28 mouse cellular contexts compared by ENCODE assay signal in the genomic region with DNA sequence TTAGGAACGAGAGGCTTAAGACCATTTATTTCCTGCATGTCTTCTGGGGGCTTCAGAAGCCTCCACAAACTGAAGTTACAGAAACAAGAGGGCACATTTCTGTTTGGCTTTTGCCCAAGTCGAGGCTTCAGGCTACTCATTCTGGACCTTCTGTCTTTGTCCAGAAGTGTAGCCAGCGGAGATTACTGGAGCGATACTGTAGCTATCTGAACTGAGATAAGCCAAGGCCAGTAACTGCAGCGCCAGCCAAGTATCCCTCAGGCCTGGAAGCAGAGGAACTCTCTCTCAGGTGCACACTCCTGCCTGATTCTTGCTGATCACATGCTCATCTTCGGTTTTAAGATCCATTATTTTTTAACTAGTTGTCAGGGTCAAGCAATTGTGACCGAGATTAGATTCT. TPM values are rescaled to one million over a fixed set of nuclear protein-coding genes. Genes with fewer than 3 reads are reported as not detected.
DNase-seq lines count a peak whose midpoint lies in the region; ATAC-seq and TF ChIP-seq lines count a peak whose summit lies in the region.
"Had no signal": no experiment of that assay in that cellular context is flagged by ENCODE, and none has a peak within 500 bp of the region (broad histone marks: within the 10 kb centered on the region; RNA-seq: fewer than 3 reads in every experiment).

No protein-coding gene starts in this region.

- no peak overlapping the region for H3K4me2 ChIP-seq in midbrain, embryonic 11.5 days
- no peak overlapping the region for H3K4me2 ChIP-seq in midbrain, embryonic 16.5 days (ENCODE audit: low read length)
- peak overlapping the region; percentile 29 for H3K4me2 ChIP-seq in intestine, embryonic 15.5 days (replicated peaks)
- no peak overlapping the region for H3K4me2 ChIP-seq in hindbrain, embryonic 16.5 days (ENCODE audit: low read length)
- H3K4me2 ChIP-seq: embryonic facial prominence, embryonic 12.5 days; heart, embryonic 12.5 days; limb, embryonic 13.5 days; midbrain, embryonic 15.5 days had no signal

- H3K4me1 ChIP-seq in midbrain, embryonic 11.5 days (ENCODE audit: control insufficient read depth, insufficient read depth, low read length) = peaks cover 17% of the 10 kb centered on the region
- peaks cover 11% of the 10 kb centered on the region for H3K4me1 ChIP-seq in midbrain, embryonic 16.5 days (ENCODE audit: control insufficient read depth, insufficient read depth, low read length)
- H3K4me1 ChIP-seq in intestine, embryonic 15.5 days (replicated peaks) = no peaks in the 10 kb centered on the region
- H3K4me1 ChIP-seq in small intestine, adult 2 months (ENCODE audit: control insufficient read depth, insufficient read depth, insufficient read length, low read length) = peaks cover 2% of the 10 kb centered on the region; the same call in 1 of the 2 replicates
- peaks cover 17% of the 10 kb centered on the region for H3K4me1 ChIP-seq in hindbrain, embryonic 16.5 days (ENCODE audit: control insufficient read depth, insufficient read depth, low read depth, low read length)

- ATAC-seq in midbrain, embryonic 11.5 days (ENCODE audit: low FRiP score) = no peak
- no peak for ATAC-seq in midbrain, embryonic 16.5 days
- no peak for ATAC-seq in intestine, embryonic 15.5 days
- ATAC-seq in hindbrain, embryonic 16.5 days = no peak
- ATAC-seq: forebrain, embryonic 14.5 days; midbrain, embryonic 15.5 days had no signal

- H3K36me3 ChIP-seq in midbrain, embryonic 11.5 days (ENCODE audit: control insufficient read depth, insufficient read depth, low read length) = no peaks in the 10 kb centered on the region
- no peaks in the 10 kb centered on the region for H3K36me3 ChIP-seq in midbrain, embryonic 16.5 days (ENCODE audit: control insufficient read depth, insufficient read depth, low read length)
- H3K36me3 ChIP-seq in intestine, embryonic 15.5 days = no peaks in the 10 kb centered on the region
- no peaks in the 10 kb centered on the region for H3K36me3 ChIP-seq in small intestine, adult 2 months (ENCODE audit: control insufficient read depth, insufficient read depth, low read length)
- no peaks in the 10 kb centered on the region for H3K36me3 ChIP-seq in hindbrain, embryonic 16.5 days (ENCODE audit: control insufficient read depth, insufficient read depth, low read length)
- H3K36me3 ChIP-seq: embryonic facial prominence, embryonic 12.5 days; heart, embryonic 12.5 days; limb, embryonic 13.5 days; midbrain, embryonic 15.5 days had no signal

- no peak overlapping the region for H3K27ac ChIP-seq in midbrain, embryonic 11.5 days (ENCODE audit: low read depth, low read length)
- no peak overlapping the region for H3K27ac ChIP-seq in midbrain, embryonic 16.5 days (ENCODE audit: low read length)
- H3K27ac ChIP-seq in intestine, embryonic 15.5 days = no peak overlapping the region
- H3K27ac ChIP-seq in small intestine, adult 2 months (ENCODE audit: insufficient read depth, low read depth, low read length) = peak overlapping the region; percentile 4; the same call in 1 of the 2 replicates
- H3K27ac ChIP-seq in hindbrain, embryonic 16.5 days (ENCODE audit: low read depth, low read length) = no peak overlapping the region
- H3K27ac ChIP-seq: embryonic facial prominence, embryonic 12.5 days; heart, adult 2 months; hindbrain, embryonic 14.5 days; layer of hippocampus, adult 2 months; left cerebral cortex, adult 2 months; limb, embryonic 13.5 days; midbrain, embryonic 15.5 days; stomach, postnatal 0 days had no signal

- no peak overlapping the region for H3K9ac ChIP-seq in midbrain, embryonic 11.5 days (ENCODE audit: low read length)
- no peak overlapping the region for H3K9ac ChIP-seq in midbrain, embryonic 16.5 days (ENCODE audit: low read depth, low read length)
- H3K9ac ChIP-seq in intestine, embryonic 15.5 days = no peak overlapping the region
- H3K9ac ChIP-seq in hindbrain, embryonic 16.5 days (ENCODE audit: low read depth, low read length) = no peak overlapping the region
- H3K9ac ChIP-seq: embryonic facial prominence, embryonic 12.5 days; heart, embryonic 12.5 days; hindbrain, embryonic 14.5 days; limb, embryonic 13.5 days; midbrain, embryonic 15.5 days had no signal

- no peak for TF ChIP-seq CTCF in small intestine, adult 2 months (IDR thresholded peaks at IDR 0.05; ENCODE audit: extremely low read depth, insufficient read length, insufficient replicate concordance, low read depth, low read length)

- DNase-seq in heart, adult 11 months = peak; percentile 68
- no peak for DNase-seq in heart, adult 18-20 months
- peak; percentile 87 for DNase-seq in midbrain, embryonic 11.5 days (ENCODE audit: low spot score, missing footprints)
- DNase-seq: B cell, adult 2 months; cerebellum, adult 11-12 months; cerebellum, adult 9-11 months; embryo, embryonic 11 days; gastrocnemius, postnatal 25 days; heart, adult 2 months; kidney, adult 11 months; kidney, postnatal 25 days; lung, postnatal 36 days; right cerebral cortex, postnatal 25 days; spleen, adult 18-20 months; thymus, postnatal 4 days had no signal

- H3K4me3 ChIP-seq in midbrain, embryonic 11.5 days (ENCODE audit: low read depth, low read length) = no peak overlapping the region
- H3K4me3 ChIP-seq in midbrain, embryonic 16.5 days (ENCODE audit: low read depth, low read length) = no peak overlapping the region
- no peak overlapping the region for H3K4me3 ChIP-seq in intestine, embryonic 15.5 days (replicated peaks)
- no peak overlapping the region for H3K4me3 ChIP-seq in small intestine, adult 2 months (ENCODE audit: low read depth, low read length)
- H3K4me3 ChIP-seq in hindbrain, embryonic 16.5 days (ENCODE audit: low read length) = no peak overlapping the region
- H3K4me3 ChIP-seq: embryonic facial prominence, embryonic 12.5 days; heart, adult 2 months; heart, embryonic 12.5 days; layer of hippocampus, adult 2 months; left cerebral cortex, adult 2 months; limb, embryonic 13.5 days; midbrain, embryonic 15.5 days had no signal

- TF ChIP-seq POLR2A in small intestine, adult 2 months (IDR thresholded peaks at IDR 0.05; ENCODE audit: low read depth, low read length) = no peak

- no peaks in the 10 kb centered on the region for H3K9me3 ChIP-seq in midbrain, embryonic 11.5 days (ENCODE audit: control insufficient read depth, low read length)
- H3K9me3 ChIP-seq in midbrain, embryonic 16.5 days (replicated peaks; ENCODE audit: control insufficient read depth, low read length, poor library complexity, severe bottlenecking) = no peaks in the 10 kb centered on the region
- H3K9me3 ChIP-seq in intestine, embryonic 15.5 days = no peaks in the 10 kb centered on the region
- no peaks in the 10 kb centered on the region for H3K9me3 ChIP-seq in hindbrain, embryonic 16.5 days (ENCODE audit: control insufficient read depth, low read length)
- H3K9me3 ChIP-seq: embryonic facial prominence, embryonic 12.5 days; heart, embryonic 12.5 days; midbrain, embryonic 15.5 days had no signal

- H3K27me3 ChIP-seq in midbrain, embryonic 11.5 days (ENCODE audit: control insufficient read depth, insufficient read depth, low read length) = peaks cover 42% of the 10 kb centered on the region
- peaks cover 23% of the 10 kb centered on the region for H3K27me3 ChIP-seq in midbrain, embryonic 16.5 days (ENCODE audit: control insufficient read depth, insufficient read depth, low read depth, low read length)
- no peaks in the 10 kb centered on the region for H3K27me3 ChIP-seq in intestine, embryonic 15.5 days (replicated peaks)
- H3K27me3 ChIP-seq in small intestine, adult 2 months (ENCODE audit: control insufficient read depth, insufficient read depth, low read length) = no peaks in the 10 kb centered on the region
- H3K27me3 ChIP-seq in hindbrain, embryonic 16.5 days (replicated peaks; ENCODE audit: control insufficient read depth, insufficient read depth, low read length) = peaks cover 12% of the 10 kb centered on the region

- 41% methylated on average over 7 of the region's 7 CpGs for WGBS in midbrain, embryonic 11.5 days
- WGBS in midbrain, embryonic 16.5 days = 36% methylated on average over 7 of the region's 7 CpGs
- 42% methylated on average over 7 of the region's 7 CpGs for WGBS in intestine, embryonic 15.5 days
- WGBS in small intestine, adult 2 months = 15% methylated on average over 7 of the region's 7 CpGs
- 45% methylated on average over 7 of the region's 7 CpGs for WGBS in hindbrain, embryonic 16.5 days

RNA-seq across cellular contexts. Expression of gene Tifa, which starts 1.6 kb away (rescaled TPM):
- 1 to 10 TPM; 1.9 to 2.9 TPM for total RNA-seq in heart, adult 18-20 months (2021)
- polyA plus RNA-seq in midbrain, embryonic 11.5 days (2014; fragmentation: Nextera tagmentation; extraction: Ambion mirVana) = 3.7 and 4.3 TPM in 2 replicates
- polyA plus RNA-seq in midbrain, embryonic 16.5 days (2015; fragmentation: Nextera tagmentation; extraction: Ambion mirVana) = 3.1 and 3.8 TPM in 2 replicates
- 24.1 and 24.7 TPM in 2 replicates for polyA plus RNA-seq in intestine, embryonic 15.5 days (2015; fragmentation: Nextera tagmentation; extraction: Ambion mirVana)
- 2.0 and 11.3 TPM in 2 replicates for polyA plus RNA-seq in small intestine, adult 2 months (2012; rRNA removed)
- 2.8 and 3.8 TPM in 2 replicates for polyA plus RNA-seq in hindbrain, embryonic 16.5 days (2015; fragmentation: Nextera tagmentation; extraction: Ambion mirVana)

RNA-seq across cellular contexts. Expression of gene Alpk1, which starts 7.7 kb away (rescaled TPM):
- total RNA-seq in heart, adult 18-20 months (2021) = 1 to 10 TPM; 2.1 to 2.8 TPM
- polyA plus RNA-seq in midbrain, embryonic 11.5 days (2014; fragmentation: Nextera tagmentation; extraction: Ambion mirVana) = 0.70 and 0.72 TPM in 2 replicates
- 0.38 and 0.73 TPM in 2 replicates for polyA plus RNA-seq in midbrain, embryonic 16.5 days (2015; fragmentation: Nextera tagmentation; extraction: Ambion mirVana)
- 2.1 and 2.5 TPM in 2 replicates for polyA plus RNA-seq in intestine, embryonic 15.5 days (2015; fragmentation: Nextera tagmentation; extraction: Ambion mirVana)
- polyA plus RNA-seq in small intestine, adult 2 months (2012; rRNA removed) = 0.72 and 1.8 TPM in 2 replicates
- 0.46 and 0.72 TPM in 2 replicates for polyA plus RNA-seq in hindbrain, embryonic 16.5 days (2015; fragmentation: Nextera tagmentation; extraction: Ambion mirVana)

RNA-seq across cellular contexts. Expression of gene Ap1ar, which starts 49.3 kb away (rescaled TPM):
- total RNA-seq in heart, adult 18-20 months (2021) = 10 to 100 TPM; 18.3 to 18.9 TPM
- 70.9 and 73.9 TPM in 2 replicates for polyA plus RNA-seq in midbrain, embryonic 11.5 days (2014; fragmentation: Nextera tagmentation; extraction: Ambion mirVana)
- 90.2 and 92.1 TPM in 2 replicates for polyA plus RNA-seq in midbrain, embryonic 16.5 days (2015; fragmentation: Nextera tagmentation; extraction: Ambion mirVana)
- 97.5 and 105 TPM in 2 replicates for polyA plus RNA-seq in intestine, embryonic 15.5 days (2015; fragmentation: Nextera tagmentation; extraction: Ambion mirVana)
- 14.8 and 38.8 TPM in 2 replicates for polyA plus RNA-seq in small intestine, adult 2 months (2012; rRNA removed)
- 83.0 and 86.3 TPM in 2 replicates for polyA plus RNA-seq in hindbrain, embryonic 16.5 days (2015; fragmentation: Nextera tagmentation; extraction: Ambion mirVana)

Comparison
In these comparisons a context has a peak if more than half of its experiments do, and no peak if none do; other contexts are left out.
1. DNase-seq: peak in heart, adult 11 months (single experiment) and midbrain, embryonic 11.5 days (single experiment); none in heart, adult 18-20 months (0 of 2).